Mouse (Mus musculus) adrenal gland, postnatal 25 days (tissue): ENCODE measurements around the gene Arl14. TPM values are rescaled to one million over a fixed set of nuclear protein-coding genes. Genes with fewer than 3 reads are reported as not detected.

Experiments
- total RNA-seq: library from RNA; stranded (reverse); gene quantifications from 2 replicates; pipeline ENCODE4 v1.2.3, GENCODE M21; 2021

Arl14 gene
- total RNA-seq, 1 experiment from 2014 or later: not detected

Other genes with a start within 250 kb of the Arl14 start
- gene Ift80, start 217.8 kb upstream of the Arl14 start, total RNA-seq: 17.3 and 25.4 TPM in 2 replicates
- gene Smc4, start 217.7 kb upstream of the Arl14 start, total RNA-seq: 42.7 and 48.5 TPM in 2 replicates
- gene Trim59, start 177.7 kb upstream of the Arl14 start, total RNA-seq: 12.6 and 14.0 TPM in 2 replicates
- 63.0 and 63.5 TPM in 2 replicates for gene Kpna4, start 95.3 kb upstream of the Arl14 start, total RNA-seq
- gene Ppm1l, start 94.4 kb downstream of the Arl14 start, total RNA-seq: 13.6 and 15.0 TPM in 2 replicates